Mouse (Mus musculus) cerebellum, postnatal 10 days (tissue): ENCODE measurements at regions not wholly inside any gene's neighbourhood (a gene's known extent, or its start where the extent isn't known, plus 50 kb on each side); places are given as distances from the start of the nearest gene placed in this dataset.
A peak's percentile ranks its signal among the peaks of the same experiment; 100 is the strongest.

Source experiments
- DNase-seq, 2 experiments: peaks; one replicate each; pipeline ENCODE4 v3.0.0; 2021; ENCODE audit warnings: mixed read lengths in 2 of 2

- peak; percentile 99 for DNase-seq
Observed at GRCm38 (mm10) chr13:54285968-54286367, 85.2 kb upstream of the Cplx2 start.

- DNase-seq = peak in 1 of 2 experiments; percentile 54
Observed at GRCm38 (mm10) chr13:54286616-54287015, 84.5 kb upstream of the Cplx2 start.

- no peak for DNase-seq
Observed at GRCm38 (mm10) chr13:54290066-54290465, 81.1 kb upstream of the Cplx2 start.

- no peak for DNase-seq
Observed at GRCm38 (mm10) chr13:54292394-54292793, 78.8 kb upstream of the Cplx2 start.

- DNase-seq = no peak
Observed at GRCm38 (mm10) chr13:54293006-54293405, 78.1 kb upstream of the Cplx2 start.

DNA sequence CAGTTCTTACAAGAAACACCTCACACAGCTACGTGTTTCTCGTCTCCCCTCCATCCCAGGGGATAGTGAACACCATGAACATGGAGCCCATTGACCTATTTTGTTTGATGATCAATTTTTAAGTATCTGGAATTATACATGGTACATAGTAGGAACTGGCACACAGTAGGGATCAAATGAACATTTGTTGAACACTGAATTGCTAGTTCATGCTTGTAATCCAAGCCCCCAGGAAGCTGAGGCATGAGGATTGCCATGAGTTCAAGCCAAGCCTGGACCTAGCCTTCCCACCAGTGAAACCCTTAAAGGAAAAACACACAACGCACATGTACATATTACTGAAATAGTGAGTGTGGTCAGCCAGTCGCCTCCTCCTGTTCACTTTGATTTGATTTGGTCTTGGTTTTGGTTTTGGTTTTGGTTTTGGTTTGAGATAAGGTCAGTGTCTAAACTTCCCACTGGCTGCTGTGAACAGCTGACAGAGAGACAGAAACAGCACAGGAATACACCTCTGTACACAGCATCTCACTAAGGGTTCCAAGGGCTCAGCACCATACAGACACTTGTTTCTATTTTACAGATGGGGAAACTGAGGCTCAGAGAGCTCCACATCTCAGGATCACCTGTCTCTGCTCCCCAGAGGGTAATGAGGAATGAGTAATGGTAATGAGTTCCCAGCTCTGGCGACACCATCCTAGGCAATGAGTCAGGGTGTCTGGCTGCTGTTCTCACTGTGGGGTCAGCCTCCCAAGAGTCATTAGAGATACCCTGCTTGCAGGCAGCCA is 75.5 kb upstream of the Cplx2 start:
- DNase-seq = no peak

GRCm38 (mm10) chr13:54296260-54296555 is 74.9 kb upstream of the Cplx2 start:
- no peak for DNase-seq

GRCm38 (mm10) chr13:54298851-54299250 is 72.3 kb upstream of the Cplx2 start:
- no peak for DNase-seq

DNA sequence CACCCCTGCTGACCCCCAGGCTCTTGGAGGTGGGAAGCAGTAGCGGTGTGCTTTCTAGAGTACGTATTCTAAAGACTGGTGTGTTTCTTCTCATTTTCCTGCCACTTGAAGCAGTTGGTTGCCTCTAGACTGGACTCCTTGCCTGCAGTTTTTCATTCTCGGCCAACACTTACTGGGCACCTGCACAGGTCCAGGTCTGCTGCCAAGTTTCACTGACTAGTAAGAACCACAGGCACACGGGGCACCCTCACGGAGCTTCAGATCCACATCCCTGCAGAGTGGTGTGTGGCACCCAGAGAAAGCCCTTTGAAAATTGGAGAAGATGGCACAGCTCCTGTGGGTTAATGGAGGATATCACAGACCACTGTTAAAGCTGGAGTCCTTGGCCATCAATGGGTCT is 71.9 kb upstream of the Cplx2 start:
- peak in 1 of 2 experiments; percentile 58 for DNase-seq

DNA sequence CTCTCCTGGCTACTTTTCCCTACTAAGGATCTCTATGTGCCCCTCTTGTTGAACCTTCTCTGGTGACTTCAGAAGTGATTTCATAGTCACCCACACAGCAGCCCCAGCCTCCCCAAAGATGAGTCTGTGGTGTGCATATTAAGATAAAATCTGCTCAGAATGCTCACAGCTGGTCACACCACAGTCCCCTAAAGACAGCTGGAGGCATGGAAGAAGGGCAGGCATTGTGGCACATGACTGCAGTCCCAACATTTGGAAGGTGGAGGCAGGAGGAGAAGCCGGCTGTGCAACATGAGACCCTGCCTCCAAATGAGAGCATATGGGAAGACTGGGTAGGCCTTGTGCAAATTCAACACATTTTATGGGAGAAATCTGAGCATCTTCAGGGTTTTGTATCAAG is 70.0 kb upstream of the Cplx2 start:
- DNase-seq = no peak

DNA sequence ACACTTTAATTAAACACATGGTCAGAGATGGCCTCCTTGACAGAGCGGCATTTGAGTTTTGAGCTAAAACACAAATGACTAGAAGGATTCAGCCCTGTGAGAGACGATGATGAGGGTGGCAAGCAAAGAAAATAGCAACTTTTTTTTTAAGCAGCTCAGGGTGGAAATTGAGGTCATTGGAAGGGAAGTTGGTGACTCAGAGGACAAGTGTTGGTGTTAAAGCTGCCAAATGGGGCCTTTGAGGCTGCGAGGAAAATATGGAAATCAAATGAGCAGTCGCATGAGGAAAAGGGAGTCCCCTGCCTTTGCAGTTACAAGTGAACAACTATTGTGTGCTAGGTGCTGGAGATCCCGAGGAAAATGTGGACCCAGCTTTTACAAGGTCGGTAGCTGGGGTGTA is 69.5 kb upstream of the Cplx2 start:
- no peak for DNase-seq

DNA sequence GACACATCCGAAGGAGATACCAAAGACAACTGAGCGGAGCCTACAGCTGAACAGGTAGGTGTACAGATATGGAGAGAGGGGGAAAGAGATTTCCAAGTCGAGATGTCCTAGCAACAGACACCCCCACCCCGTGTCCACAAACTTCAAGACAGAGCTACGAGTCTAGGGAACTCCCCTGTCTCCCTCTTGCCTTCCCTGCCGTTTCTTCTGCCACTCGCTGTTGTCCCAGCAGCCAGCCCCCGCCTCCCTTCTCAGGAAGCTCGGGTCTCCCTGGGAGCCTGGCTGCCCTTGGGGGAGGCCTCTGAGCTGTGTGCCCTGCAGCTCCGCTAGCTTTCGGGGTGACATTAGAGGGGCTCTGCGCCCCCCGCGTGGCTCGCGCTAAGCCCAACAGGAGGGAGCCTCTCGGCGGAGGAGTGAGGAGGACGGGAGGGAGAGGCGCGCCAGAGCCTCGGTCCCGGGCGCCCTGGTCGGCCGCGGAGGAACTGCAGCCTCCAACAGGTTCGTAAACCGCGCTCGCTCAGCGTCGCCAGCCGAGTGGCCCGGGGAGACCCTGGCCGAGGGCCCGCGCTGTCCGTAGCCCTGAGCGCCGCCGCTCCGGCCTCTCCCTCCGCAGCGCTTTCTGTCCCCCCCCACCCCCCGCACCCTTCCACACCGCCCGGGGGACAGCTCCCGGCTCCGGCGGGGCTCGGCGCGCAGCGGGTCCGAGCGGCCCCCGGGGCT is 68.6 kb upstream of the Cplx2 start:
- DNase-seq = peak; percentile 72 to 79

DNA sequence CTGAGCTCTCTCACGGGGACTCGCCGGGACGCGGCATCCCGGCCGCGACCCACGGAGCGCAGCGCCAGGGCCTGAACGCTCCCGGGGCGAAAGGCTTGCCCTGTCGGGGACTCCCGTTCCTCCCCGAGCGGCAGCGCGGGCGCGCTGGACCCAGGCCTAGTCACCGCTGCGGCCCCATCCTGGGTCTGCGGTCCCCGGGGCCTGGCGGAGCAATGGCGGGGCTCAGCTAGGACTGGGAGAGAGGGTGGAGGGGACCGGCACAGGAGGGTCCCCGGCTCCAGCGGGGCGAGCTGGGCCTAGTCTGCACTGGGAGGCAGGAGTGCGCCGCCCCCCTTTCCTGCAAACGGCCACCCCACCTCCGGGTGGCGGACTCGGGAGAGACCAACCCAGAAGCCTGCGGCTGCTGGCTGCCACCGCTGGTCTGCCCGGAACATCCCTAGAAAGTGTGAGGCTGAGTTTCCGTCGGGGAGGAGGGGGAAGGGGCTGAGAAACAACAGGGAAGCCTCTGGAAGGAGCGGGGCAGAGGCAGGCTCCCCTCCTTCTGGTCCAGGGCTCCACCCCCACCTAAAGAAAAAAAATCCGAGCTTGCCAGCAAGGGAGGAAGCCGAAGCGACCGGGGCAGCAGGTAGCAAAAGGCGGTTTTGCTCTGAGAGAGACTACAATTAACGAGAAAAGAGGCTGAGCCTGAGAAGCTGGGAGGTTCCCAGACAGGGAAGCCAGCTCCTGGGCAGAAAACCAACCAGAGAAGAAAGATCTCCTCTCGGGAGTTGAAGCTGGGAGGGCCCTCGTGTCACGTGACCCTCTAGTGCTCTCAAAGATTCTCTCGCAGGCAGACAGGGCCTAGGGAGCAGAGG is 67.9 kb upstream of the Cplx2 start:
- DNase-seq = peak; percentile 92 to 93

DNA sequence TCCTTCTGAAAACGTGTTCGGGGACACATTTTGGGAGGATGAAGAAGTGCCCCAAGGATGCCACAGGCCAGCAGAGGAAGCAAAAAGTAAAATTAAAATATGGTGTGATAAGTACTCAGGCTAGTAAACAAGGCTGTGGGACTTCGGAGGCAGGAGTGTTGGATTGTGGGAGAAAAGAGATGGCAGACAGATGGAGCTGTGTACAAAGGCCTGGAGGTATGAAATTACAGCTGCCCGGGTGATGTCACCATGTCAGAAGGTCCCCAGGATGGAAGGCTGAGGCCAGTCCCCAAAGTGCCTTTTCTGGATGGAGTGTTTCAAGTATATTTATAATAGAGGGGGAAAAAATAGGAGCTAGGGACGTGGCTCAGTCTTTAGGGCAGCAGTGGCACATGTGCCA is 66.9 kb upstream of the Cplx2 start:
- DNase-seq = peak in 1 of 2 experiments; percentile 44

- DNase-seq = peak in 1 of 2 experiments; percentile 60
Observed at GRCm38 (mm10) chr13:54308591-54308990, 62.6 kb upstream of the Cplx2 start.

DNA sequence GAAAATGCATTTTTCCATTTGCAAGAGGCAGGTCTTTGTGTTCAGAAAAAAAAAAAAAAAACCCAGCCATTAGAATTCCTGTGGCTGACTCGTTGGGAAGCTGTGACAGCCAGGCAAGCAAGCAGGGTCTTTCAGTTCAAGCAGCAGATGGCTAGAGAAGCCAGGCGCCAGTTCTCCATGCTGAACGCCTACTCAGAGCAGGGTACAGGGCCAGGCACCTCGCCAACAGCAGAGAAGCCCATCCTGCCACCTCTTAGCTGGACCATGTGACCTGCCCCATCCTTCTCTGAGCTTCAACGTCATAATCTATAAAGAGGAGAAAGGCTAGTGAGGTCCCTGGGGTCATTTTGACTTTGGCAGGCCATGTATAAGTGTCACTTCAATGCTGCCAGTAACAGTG is 61.8 kb upstream of the Cplx2 start:
- peak; percentile 97 to 98 for DNase-seq

DNA sequence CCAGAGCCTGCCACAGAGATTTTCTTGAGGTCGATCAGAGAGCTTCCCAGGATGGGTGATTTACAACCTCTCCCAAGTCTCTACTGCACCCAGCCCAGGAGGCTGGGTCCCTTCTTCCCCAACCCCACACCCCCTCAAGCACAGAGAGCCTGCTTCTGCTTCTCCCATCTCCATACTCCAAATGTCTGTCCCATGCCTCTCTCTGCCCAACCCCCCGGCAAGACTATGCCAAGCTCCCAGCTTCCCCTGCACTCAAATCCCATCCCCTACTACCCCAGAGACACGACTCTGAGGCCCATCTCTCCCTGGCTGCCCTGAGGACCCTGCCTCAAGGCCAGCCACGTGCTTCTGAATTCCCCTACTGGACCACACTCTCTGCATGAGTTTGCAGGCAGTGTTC is 61.0 kb upstream of the Cplx2 start:
- DNase-seq = peak in 1 of 2 experiments; percentile 47

DNA sequence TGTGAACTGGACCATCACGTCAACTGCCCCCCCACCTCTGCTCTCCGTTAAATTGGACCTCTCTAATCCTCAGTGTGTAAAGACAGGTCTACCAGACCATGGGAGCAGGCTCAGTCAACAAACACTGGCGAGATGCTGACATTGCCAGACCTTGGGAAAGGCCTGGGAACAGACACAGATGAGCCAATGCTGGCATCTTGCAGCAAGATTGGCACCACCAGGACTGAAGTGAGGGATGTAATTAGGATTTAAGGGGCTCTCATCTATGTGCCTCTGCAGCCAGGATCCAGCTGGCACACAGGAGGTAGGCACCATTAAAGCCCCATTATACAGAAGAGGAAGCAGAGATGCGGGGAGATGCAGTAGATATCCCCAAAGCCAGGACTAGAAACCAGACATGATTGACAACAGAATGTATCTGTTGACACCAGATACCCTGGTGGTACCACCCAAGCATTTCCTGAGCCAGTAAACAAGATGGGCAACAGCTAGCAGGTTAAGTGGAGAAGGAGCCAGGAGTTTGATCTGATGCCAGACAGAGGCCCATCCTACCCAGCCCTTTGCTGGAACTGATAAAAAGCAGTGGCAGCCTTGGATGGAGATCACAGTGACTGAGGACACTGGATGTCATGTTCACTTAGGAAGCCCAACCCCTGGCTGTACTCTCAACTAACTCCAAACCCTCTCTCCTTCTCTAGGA is 59.7 kb upstream of the Cplx2 start:
- peak; percentile 54 to 71 for DNase-seq

DNA sequence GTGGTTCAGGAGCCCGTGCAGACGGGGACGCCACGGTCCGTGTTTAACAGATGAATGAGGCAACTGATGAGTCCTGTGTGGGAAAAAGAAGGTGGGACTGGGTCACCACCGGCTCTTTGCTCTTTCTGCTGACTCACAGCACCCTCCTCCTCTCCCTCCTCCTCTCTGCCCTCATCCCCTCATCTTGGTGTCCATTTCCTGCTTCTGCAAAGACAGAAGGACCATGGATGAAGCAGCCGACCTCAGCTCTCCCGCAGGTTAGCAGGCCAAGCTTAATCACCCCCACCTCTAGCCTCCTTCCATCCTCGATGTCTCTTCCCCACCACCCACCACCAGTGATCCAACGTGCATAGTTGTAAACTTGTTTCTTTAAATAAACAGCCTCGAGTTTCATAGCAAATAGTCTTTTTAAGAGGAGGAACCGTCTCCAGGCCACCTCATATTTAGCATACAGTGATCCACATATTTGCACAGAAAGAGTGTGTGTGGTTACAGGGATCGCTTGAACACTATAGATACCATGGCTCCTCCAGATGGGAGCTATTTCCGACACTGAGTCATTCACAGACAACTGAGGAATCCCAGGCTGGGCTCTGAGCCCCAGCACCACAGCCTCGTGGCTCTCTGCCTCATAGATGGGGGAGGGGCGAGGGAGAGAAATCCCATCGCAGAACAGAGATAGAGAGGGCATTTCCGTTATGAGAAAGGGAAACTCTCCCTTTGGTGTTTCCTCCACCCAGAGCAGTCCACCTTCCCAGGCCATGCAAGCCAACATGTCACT is 58.6 kb upstream of the Cplx2 start:
- peak; percentile 81 to 82 for DNase-seq

GRCm38 (mm10) chr13:54315333-54315732 is 55.8 kb upstream of the Cplx2 start:
- DNase-seq = peak; percentile 63 to 67

DNA sequence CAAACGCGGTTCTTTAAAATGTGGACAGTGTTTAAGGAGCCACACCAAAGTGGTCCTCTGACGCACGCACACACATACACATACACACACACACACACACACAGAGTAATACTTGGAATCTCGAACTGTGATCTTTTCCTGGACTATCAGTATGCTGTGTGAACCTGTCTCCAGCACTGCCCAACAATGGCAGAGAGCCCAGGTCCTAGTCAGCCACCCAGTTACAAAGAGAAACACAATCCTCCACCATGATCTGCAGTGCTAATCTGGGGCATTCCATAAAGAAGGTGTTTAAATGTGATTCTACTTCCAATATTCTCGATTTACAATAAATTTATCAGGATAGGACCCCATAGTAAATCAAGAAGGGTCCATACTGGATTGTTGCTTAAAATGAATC is 54.2 kb upstream of the Cplx2 start:
- DNase-seq = peak; percentile 60 to 63

DNA sequence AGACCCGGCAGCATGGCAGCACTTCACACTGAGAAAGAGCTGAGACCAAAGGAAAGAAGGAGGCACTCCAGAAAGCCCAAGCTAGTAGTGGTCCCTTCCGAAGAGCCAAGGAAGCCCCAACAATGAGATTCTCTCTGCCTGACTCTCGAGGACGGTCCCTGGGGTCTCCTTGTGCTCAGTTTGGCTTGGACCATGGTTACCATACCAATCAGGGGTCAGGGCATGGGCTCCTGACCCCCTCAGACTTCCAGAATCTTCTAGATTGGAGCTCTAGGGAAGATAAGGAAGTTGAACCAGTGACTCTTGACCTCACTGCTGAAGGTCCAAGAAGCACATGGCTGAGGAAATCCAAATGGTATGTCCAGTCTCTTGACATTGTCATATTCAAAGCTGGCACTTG is 53.0 kb upstream of the Cplx2 start:
- no peak for DNase-seq
